Mouse (Mus musculus): ENCODE results near the gene Gm9837. TPM values are rescaled to one million over a fixed set of nuclear protein-coding genes. Genes with fewer than 3 reads are reported as not detected.

Gm9837 gene
- total and polyA plus RNA-seq, 2 experiments from 2014 or later = 1.7 TPM; not detected in 1

DNA sequence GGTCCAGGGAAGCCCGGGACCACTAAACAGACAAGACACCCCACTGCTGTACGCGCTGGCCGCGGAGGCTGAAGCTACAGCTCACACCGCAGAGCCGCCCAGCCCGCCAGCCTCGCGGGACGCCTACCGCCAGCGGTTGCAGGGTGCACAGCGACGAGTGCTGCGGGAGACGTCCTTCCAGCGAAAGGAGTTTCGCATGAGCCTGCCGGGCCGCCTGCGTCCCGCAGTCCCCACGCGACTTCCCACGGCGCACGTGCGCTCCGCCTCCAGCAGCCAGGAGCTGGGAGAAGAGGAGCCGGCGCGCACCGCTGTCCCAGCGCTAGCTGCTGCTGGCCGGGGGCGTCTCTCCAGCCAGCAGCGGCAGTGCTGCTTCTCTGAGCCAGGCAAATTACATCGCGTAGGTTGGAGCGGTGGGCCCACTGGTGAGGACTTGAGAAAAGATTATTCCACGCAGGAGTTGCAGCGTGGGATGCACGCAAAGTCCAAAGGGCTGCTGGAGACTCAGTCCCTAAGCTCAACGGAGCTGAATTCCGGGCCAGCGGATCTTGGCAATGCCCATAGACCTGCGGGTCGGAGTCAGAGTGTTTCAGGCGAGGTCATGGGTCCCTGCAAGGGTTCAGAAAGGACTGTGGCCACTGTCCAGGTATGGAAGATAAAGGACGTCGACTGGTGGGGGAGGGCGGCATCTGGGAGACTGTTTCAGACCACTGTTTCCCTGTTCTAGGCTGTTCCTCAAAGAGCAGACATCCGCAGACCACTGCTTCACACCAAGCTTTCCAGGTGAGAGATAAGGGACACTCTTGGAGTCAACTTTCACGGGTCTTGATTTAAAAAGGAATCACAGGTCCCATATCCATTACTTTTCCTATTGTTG lies 6.5 kb downstream of the Gm9837 start:
- no peak for TF ChIP-seq CTCF (IDR thresholded peaks at IDR 0.05; ENCODE audit: low read depth)
- Histone ChIP-seq H3K4me1 (ENCODE audit: insufficient read depth) (peaks cover 3% of the 10 kb centered on the region; the same call in 1 of the 2 replicates), H3K27me3 (ENCODE audit: insufficient read depth, low read length) (peaks cover 31% of the 10 kb centered on the region), H3K36me3 (ENCODE audit: insufficient read depth) (no peaks in the 10 kb centered on the region), H3K4me3 (ENCODE audit: low read depth, low read length) (peak overlapping the region; percentile 32), H3K9me3 (ENCODE audit: low read length) (no peaks in the 10 kb centered on the region), H3K27ac (ENCODE audit: low read depth, low read length) (no peak overlapping the region), H3K4me2 (ENCODE audit: low read depth) (peak overlapping the region; percentile 68), H3K9ac (peak overlapping the region; percentile 33; the same call in 1 of the 2 replicates)
- ATAC-seq (no peak), DNase-seq (peak; percentile 43)
- WGBS = 8% methylated on average over 52 of the region's 55 CpGs

DNA sequence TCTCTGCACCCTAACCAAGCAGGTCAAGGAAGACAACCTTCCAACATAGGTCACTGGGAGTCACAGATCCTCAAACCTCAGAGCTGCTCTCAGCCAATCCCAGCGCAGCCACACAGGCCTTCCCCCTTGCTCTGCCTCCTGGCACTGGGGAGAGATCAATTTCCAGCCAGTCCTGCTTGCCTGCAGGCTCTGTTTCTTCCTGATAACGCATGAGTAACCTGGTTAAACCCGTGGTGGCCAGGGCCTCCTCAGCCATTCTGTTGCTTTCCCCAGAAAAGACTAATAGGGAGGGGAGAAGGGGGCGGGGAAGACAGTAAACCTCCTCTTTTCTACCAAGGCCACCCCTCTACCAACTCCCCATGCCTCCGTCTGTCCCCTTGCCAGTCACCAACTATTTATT lies 8.6 kb downstream of the Gm9837 start:
- peaks cover 6% of the 10 kb centered on the region for H3K4me1 ChIP-seq (ENCODE audit: insufficient read depth)
- 23% methylated on average over 5 of the region's 5 CpGs for WGBS
- no peak overlapping the region for H3K9ac ChIP-seq
- ATAC-seq (no peak), DNase-seq (no peak)
- H3K4me2 ChIP-seq (ENCODE audit: low read depth) = no peak overlapping the region
- TF ChIP-seq CTCF (IDR thresholded peaks at IDR 0.05; ENCODE audit: low read depth) = no peak
- H3K4me3 ChIP-seq (ENCODE audit: low read depth, low read length) = no peak overlapping the region
- peaks cover 39% of the 10 kb centered on the region for H3K27me3 ChIP-seq (ENCODE audit: insufficient read depth, low read length)
- no peaks in the 10 kb centered on the region for H3K9me3 ChIP-seq (ENCODE audit: low read length)
- H3K36me3 ChIP-seq (ENCODE audit: insufficient read depth) = no peaks in the 10 kb centered on the region
- no peak overlapping the region for H3K27ac ChIP-seq (ENCODE audit: low read depth, low read length)

DNA sequence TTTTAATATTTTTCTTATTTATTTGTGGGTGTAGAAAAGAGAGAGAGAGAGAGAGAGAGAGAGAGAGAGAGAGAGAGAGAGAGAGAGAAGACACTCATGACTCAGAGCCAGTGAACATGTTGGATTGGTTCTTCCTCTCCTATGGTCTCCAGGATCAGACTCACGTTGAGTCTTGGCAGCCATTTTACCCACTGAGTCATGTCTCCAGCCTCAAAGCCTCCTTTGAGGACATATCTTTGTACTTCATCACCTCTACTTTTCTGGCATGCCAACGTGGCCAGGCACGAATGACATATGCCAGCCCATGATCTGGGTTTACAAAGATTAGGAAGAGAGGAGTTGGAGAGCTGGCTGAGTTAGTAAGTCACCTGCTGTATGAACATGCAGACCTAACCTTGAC lies 10.1 kb downstream of the Gm9837 start:
- H3K4me3 ChIP-seq (ENCODE audit: low read depth, low read length) = no peak overlapping the region
- 82% methylated on average over 3 of the region's 3 CpGs for WGBS
- H3K9me3 ChIP-seq (ENCODE audit: low read length) = no peaks in the 10 kb centered on the region
- no peak for ATAC-seq
- DNase-seq = no peak
- H3K4me2 ChIP-seq (ENCODE audit: low read depth) = no peak overlapping the region
- no peak overlapping the region for H3K27ac ChIP-seq (ENCODE audit: low read depth, low read length)
- H3K4me1 ChIP-seq (ENCODE audit: insufficient read depth) = peaks cover 5% of the 10 kb centered on the region; the same call in 1 of the 2 replicates
- peaks cover 33% of the 10 kb centered on the region for H3K27me3 ChIP-seq (ENCODE audit: insufficient read depth, low read length)
- H3K36me3 ChIP-seq (ENCODE audit: insufficient read depth) = no peaks in the 10 kb centered on the region
- no peak overlapping the region for H3K9ac ChIP-seq
- no peak for TF ChIP-seq CTCF (IDR thresholded peaks at IDR 0.05; ENCODE audit: low read depth)

DNA sequence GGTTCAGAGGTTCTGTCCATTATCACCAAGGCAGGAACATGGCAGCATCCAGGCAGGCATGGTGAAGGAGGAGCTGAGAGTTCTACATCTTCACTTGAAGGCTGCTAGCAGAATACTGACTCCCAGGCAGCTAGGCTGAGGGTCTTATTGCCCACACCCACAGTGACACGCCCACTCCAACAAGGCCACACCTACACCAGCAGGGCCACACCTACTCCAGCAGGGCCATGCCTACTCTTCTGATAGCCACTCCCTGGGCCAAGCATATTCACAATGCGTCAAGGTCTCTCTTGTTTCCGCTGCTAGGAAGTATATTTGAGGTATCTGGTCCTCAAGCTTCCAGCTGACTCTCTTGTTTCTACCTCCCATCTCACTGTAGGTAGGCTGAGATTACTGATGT lies 11.3 kb downstream of the Gm9837 start:
- no peak for ATAC-seq
- TF ChIP-seq CTCF (IDR thresholded peaks at IDR 0.05; ENCODE audit: low read depth) = no peak
- DNase-seq = no peak
- Histone ChIP-seq H3K9me3 (ENCODE audit: low read length) (no peaks in the 10 kb centered on the region), H3K4me3 (ENCODE audit: low read depth, low read length) (no peak overlapping the region), H3K36me3 (ENCODE audit: insufficient read depth) (no peaks in the 10 kb centered on the region), H3K4me2 (ENCODE audit: low read depth) (no peak overlapping the region), H3K4me1 (ENCODE audit: insufficient read depth) (peaks cover 5% of the 10 kb centered on the region; the same call in 1 of the 2 replicates), H3K27me3 (ENCODE audit: insufficient read depth, low read length) (peaks cover 22% of the 10 kb centered on the region), H3K27ac (ENCODE audit: low read depth, low read length) (no peak overlapping the region), H3K9ac (no peak overlapping the region)
- WGBS = 79% methylated on average over 3 of the region's 3 CpGs

DNA sequence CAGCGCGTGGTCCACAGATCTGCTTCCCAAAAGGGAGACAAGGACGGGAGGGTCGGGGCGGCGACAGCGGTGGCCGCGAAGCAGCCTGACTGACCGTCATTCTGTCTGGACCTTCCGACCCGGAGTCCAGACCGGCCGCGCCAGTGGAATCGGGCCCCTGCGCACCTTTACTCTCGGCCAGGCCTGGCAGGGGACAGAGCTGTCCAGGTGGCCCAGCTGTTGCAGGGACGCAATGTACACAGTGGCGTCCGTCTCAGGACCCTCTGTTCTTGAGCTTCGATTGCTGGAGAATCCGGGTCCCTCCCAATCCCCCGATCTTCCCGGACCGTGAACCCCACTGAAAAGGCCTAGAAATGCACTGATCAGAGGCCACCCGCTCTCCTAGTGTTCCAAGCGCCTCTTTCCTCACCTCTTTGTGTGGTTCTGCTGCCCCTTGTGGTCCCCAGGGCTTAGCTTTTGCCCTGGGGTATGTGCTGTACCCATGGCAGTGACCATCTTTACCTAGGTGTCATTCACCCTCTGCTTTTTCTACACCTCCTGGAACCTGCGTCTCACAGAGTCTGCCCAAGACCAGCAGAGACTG lies 12.8 kb downstream of the Gm9837 start:
- peaks cover 5% of the 10 kb centered on the region; the same call in 1 of the 2 replicates for H3K4me1 ChIP-seq (ENCODE audit: insufficient read depth)
- H3K4me2 ChIP-seq (ENCODE audit: low read depth) = peak overlapping the region; percentile 77
- ATAC-seq (peak; percentile 42; the same call in 1 of the 2 replicates), DNase-seq (no peak)
- WGBS = 9% methylated on average over 29 of the region's 29 CpGs
- peak; percentile 21; the same call in 1 of the 2 replicates for TF ChIP-seq CTCF (IDR thresholded peaks at IDR 0.05; ENCODE audit: low read depth)
- H3K27ac ChIP-seq (ENCODE audit: low read depth, low read length) = no peak overlapping the region
- peak overlapping the region; percentile 43 for H3K4me3 ChIP-seq (ENCODE audit: low read depth, low read length)
- H3K27me3 ChIP-seq (ENCODE audit: insufficient read depth, low read length) = peaks cover 11% of the 10 kb centered on the region
- H3K9me3 ChIP-seq (ENCODE audit: low read length) = no peaks in the 10 kb centered on the region
- H3K9ac ChIP-seq = peak overlapping the region; percentile 43
- H3K36me3 ChIP-seq (ENCODE audit: insufficient read depth) = no peaks in the 10 kb centered on the region

DNA sequence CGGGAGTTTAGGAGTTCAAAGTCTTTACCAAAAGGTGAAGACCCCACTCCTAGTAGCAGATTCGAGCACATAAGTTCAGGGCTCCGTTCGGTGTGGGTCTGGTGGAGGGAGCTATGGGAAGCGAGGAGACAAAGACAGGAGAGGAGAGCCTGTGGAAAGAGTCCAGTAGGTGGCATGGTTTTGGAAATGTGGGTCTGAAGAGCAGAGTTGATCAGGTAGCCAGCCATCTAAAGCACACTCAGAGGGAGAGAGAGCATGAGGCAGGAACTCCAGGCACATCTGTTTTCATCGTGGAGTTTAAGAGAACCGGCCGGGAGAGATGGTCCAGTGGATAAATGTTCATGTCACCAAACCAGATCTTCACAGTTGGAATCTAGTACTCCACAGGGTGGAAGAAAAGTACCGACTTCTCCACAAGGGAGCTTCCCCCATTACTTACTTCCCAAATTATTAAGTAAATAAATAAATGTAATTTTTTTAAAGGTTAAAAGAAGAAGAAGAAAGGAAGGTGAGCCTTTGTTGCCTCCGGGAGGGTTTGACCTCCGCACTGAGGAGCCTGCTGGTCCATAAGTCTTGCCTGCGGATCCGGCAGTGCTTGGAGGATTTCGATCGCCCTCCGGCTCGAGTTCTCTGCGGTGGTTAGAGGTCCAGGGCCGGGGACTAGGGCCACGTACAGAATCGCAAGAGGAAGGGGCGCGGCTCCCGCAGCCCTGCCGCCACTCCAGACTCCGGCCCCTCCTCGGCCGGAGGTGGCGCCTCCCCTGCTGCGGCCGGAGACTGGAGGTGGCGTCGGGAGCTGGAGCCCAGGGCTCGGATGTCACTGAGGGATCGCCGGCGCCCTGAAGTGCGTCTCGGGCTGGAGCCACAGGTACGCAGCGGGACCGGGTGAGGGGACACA lies 13.6 kb downstream of the Gm9837 start, which contains the start of the genes Gm10447 and Shroom1:
Gene Gm10447 (minus strand): TSS at position 637 of the 898 bp plus-strand sequence.
Gene Shroom1 (plus strand): TSS at position 732 of the 898 bp plus-strand sequence.
- H3K4me1 ChIP-seq (ENCODE audit: insufficient read depth) = peaks cover 5% of the 10 kb centered on the region; the same call in 1 of the 2 replicates
- H3K36me3 ChIP-seq (ENCODE audit: insufficient read depth) = no peaks in the 10 kb centered on the region
- H3K4me3 ChIP-seq (ENCODE audit: low read depth, low read length) = peak within 1 kb of the TSS; percentile 43
- no peaks in the 10 kb centered on the region for H3K9me3 ChIP-seq (ENCODE audit: low read length)
- peaks cover 8% of the 10 kb centered on the region for H3K27me3 ChIP-seq (ENCODE audit: insufficient read depth, low read length)
- peak within 1 kb of the TSS; percentile 77 for H3K4me2 ChIP-seq (ENCODE audit: low read depth)
- ATAC-seq = peak; percentile 60
- H3K27ac ChIP-seq (ENCODE audit: low read depth, low read length) = no peak within 1 kb of the TSS
- peak; percentile 48 for TF ChIP-seq CTCF (IDR thresholded peaks at IDR 0.05; ENCODE audit: low read depth)
- WGBS = 5% methylated on average over 42 of the region's 42 CpGs
- H3K9ac ChIP-seq = peak within 1 kb of the TSS; percentile 43
- DNase-seq = peak; percentile 44
